Mouse (Mus musculus) yolk sac, embryonic 10.5 days (tissue): ENCODE measurements around the gene Furin.
"Not testable (repeated sequence)": the region's sequence is repeated elsewhere in the genome, so short reads cannot be mapped to it uniquely, and the experiment has no call there.

ENCODE experiments used
- DNase-seq: peaks from one replicate; pipeline ENCODE4 v3.0.0-alpha.2; 2017; ENCODE audit warnings: low spot score

Gene Furin

DNA sequence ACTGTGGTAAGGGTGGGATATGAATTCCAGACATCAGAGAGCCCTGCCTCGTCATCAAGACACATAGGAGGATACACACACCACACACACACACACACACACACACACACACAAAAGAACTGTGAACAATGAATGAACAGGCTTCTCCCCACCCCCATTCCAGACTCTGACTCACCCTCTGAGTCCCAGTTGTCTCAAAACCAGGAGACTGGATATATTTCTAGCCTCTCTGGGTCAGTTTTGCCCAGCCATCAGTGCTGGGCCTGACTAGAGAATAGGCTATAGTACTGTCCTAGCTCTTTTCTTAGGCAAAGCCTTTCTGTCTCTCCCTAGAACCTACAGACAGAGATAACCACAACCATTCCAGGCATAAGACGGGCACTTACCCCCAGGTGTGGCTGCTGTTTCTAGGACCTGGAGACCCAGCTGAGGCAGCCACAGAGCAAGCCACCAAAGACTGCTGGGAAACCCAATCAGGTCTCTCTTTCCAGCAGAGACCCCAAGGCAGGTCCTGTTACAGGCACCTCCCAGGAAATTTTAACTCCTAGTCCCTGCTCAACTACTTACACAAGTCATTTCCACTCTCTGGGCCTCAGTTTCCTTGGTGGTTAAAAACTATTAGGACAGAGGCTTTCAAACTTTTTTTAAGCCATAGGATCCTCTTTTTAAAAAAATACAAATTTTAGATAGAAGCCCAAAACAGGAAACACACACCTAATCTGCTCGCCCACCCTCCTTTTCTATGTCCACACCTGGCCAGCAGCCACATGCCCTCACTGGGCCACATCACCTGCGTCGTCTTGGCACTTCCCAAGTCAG, 4.0 kb downstream of the Furin start:
- peak; percentile 40 for DNase-seq

DNA sequence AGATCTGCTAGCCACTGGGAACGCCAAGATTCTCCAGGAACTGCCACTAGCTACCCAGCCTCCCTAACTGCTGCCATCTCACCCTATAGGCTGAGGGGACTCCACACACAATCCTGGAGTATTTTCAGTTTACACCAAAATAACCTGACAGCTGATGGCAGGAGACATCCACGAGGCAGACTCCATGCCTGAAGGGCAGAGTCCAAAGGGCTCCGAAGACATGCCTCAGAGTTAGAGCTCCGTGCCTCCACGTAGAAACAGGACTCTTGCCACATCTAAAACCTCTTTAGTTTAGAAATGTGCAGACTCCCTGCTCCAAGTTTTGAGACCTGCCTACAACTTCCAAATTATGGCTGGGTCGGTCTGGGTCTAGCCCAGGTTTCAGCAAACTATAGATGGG, 4.7 kb downstream of the Furin start:
- peak; percentile 64 for DNase-seq

DNA sequence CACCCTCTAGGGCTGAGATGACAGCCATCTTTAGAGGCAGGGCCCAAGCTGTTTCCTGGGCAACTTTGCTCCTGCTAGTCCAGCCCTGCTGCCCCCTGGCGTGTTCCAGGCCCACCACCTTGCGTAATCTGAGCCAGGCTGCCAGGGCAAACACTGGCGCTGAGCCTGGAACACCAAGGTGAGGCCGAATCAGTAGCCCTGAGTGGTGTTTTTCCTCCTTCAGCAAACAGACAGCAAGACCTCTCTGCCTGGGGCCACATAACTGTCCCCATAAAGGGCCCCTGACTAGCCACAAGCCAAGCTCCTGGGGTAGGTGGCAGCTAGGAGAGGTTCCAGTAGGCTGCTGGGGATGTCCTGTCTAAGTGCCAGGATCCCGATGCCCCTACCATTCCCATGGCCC, 5.1 kb downstream of the Furin start:
- no peak for DNase-seq

DNA sequence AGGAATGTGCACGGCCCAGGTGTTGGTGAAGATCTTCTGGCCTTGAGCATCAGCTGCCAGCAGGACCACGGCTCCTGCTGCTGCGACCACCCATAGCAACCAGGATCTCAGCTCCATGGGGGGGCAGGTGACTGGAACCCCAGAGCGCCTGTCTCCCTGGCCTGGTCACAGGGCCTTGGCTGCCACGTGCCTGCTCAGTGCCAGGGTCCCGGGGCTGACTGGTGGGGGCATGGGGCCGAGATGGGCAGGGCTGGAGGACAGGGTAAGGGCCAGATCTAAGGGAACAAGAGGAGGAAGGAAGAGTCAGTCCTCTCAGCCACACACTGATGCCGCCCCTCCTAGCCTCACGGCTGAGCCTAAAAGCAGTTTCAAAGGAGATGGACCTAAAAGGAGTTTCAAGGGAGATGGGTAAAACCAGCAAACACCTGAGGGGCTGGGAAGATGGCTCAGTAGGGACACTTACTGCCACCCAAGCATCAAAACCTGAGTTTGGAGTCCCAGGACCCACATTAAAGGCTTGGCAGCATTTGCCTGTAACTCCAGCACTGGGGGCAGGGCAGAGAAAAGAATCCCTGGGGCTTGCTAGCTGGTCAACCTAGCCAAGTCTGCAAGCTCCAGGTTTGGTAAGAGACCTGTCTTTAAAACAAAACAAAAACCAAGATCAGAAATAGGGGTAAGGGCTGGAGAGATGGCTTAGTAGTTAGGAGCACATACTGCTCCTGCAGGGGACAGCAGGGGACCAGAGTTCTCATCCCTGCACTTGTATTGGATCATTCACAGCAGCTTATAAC, 6.4 kb downstream of the Furin start:
- no peak for DNase-seq

DNA sequence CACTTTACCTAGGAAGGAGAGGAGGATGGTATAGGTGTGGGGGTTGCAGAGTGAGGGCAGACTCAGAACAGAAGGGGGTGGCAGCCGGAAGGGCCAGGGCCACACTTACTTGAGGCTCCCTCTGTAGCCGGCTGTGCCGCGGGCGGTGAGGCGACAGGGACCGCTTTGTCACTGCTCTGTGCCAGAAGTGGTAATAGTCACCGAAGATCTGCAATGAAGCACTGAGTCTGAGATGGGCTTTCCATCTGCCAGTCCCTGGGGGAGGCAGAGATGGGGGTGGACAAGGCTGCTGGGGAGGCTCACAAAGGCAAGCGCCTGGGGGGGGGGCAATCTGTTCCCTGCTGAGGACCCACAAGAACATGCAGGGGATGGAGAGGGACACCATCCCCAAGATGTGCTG, 7.2 kb downstream of the Furin start:
- no peak for DNase-seq

DNA sequence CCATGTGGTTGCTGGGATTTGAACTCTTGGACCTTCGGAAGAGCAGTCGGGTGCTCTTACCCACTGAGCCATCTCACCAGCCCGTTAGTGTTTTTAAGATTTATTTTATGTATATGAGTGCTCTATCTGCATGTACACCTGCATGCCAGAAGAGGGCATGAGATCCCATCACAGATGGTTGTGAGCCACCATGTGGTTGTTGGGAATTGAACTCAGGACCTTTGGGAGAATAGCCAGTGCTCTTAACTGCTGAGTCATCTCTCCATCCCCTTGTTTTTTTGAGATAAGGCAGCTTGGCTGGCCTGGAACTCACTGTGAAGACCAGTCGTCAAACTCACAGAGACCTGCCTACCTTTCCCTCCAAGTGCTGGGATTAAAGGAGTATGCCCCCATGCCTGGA, 8.8 kb downstream of the Furin start:
- not testable (repeated sequence) for DNase-seq

DNA sequence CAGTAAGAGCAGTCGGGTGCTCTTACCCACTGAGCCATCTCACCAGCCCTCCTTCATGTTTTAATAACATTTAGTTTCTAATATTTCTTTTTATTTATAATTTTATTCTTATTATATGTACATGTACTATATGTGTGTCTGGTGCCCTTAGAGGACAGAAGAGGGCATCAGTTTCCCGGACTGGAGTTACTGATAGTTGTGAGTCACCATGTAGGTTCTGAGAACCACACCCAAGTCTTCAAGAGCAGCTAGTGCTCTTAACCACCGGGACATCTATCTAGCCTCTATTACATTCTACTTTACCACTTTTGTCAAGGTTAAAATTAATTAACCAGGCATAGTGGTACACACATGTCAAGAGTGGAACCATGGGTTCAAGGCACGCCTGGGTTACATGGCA, 10.6 kb downstream of the Furin start:
- no peak for DNase-seq

DNA sequence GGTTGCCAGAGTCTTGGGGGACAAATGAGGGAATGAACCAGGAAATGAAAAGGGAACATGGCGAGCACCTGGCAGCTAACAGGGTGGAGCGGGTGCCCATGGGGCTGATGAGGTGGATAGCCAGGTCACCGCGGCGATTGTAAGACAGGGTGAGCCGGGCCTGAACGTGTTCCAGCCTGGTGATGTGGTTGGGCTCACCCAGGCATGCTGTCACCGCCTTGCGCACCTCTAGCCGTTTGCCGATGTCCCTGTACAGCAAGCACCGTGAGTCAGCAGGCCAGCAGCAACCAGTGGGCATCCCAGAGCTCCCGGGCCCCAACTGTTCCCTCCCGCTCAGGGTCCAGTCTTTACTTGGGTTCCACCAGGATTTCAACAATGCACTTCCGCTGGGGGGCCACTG, 13.1 kb downstream of the Furin start:
- DNase-seq, result no peak

DNA sequence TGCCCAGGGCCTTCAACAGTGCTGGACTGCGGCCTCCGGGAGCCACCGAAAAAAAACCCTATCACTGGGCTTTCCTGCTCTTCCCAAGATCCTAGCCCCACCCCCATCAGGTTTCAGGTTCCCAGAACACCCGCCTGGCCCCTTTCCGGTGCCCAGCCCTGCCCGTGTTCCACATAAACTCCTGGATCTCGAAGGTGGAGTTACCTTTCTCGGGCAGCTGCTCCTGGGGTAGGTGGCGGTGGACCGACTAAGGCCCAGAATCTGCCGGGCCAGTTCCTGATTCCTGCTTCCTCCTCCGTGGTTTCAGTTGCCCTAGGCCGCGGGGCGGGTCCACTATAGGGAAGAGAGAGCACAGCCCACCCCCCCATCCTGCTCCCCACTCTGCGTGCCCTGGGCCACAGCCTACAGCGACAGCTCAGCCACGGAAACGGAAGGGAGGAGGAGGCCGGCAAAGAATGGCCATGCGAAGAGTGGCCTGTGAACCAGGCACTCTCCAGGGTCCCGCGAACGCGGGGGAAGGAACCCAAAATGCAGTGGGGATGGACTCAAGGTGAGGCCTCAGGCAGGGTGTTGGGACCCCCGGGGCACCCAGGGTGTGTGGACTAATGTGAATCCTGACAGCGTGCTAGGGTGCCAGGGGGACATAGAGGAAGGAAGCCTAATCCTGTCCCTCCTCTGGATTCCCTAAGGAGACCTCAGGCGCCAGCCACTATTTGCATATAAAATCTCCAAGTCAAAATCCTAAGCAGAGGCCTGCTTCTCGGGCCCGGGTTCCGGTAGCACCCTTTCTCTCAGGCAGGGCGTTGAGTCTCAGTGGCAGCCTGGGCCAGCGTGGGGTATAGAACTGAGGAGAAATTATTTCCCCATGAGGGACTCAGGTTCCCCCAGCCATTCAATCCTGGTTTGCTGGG, 17.3 kb downstream of the Furin start, which contains the start of gene Fes:
Gene Fes, minus strand, starts transcription at position 314 of the 911 bp plus-strand sequence.
- DNase-seq, result peak; percentile 33

DNA sequence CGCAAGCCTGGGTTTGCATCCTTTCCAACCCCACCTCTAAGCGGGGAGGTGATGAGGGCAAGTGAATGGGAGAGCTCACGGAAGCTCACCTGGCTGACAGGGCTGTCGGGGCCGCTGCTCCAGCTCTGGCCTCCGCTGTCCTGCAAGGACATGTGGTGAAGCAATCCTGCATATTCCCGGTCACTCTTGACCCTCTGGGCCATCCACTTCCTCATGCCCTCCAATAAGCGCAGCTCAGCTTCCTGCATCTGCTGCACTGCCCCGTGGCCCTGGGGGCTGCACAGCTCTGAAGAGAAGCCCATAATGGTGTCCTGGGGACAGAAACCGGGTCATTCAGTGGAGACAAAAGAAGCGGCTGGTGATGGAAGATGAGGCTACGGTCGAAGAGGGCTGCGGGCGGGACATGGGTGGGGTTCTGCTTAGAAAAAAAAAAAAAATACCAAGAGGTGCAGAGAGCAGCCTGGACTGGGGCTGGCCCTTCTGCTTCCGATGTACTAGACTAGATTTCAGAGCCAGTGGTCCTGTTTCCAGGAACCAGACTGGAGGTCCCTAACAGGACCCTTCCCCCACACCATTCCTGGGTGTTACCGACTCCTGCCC, 18.1 kb downstream of the Furin start:
- peak; percentile 7 for DNase-seq

DNA sequence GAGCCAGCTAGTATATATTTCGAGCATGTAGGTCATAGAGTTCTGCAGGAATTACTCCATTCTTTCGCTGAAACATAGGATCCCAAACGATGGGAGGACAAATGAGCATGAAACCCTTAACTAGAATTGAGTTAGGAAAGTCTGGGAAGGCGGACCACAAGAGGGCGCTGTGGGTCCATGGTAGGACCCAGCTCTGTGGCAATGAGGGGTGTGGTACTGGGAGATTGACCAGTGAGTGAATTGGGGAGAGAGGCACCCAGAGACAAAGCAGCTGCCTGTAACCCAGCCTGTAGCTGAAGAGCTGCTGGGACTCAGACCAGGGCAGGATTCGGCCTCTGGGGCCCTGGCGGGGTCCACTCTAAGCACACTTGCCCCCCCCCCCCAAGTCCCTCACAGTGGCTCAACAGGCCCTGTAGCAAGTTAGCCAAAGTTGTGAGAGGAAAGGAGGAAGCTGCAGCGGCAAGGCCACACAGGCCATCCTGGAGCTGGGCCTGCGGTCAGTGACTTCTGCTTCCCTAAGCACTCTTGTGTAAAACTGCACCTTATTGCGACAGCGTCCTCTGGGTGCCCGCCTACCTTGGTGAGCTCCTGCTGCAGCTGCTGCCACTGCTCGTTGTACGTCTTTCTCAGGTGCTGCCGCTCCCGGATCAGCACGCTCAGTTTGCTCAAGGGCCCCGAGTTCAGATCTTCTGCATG, 18.9 kb downstream of the Furin start:
- DNase-seq, result peak; percentile 80

DNA sequence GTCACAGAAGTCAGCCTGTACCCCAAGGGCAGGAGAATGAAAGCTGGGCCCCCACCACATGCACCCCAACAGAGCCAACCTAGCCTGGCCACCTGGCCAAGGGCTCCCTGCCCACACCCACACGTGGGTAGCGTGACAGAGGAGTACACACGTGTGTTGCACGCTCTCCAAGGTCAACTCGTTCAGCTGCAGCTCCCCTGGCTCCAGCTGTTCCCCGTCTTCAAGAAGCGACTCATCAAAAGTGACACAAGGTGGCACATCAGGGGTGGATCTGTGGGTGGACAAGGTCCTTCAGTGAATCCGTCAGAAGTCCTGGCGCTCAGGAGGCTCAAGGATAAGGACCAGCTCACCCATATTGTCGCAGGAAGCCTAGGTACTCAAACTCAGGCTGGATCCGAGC, 22.3 kb downstream of the Furin start:
- no peak for DNase-seq

DNA sequence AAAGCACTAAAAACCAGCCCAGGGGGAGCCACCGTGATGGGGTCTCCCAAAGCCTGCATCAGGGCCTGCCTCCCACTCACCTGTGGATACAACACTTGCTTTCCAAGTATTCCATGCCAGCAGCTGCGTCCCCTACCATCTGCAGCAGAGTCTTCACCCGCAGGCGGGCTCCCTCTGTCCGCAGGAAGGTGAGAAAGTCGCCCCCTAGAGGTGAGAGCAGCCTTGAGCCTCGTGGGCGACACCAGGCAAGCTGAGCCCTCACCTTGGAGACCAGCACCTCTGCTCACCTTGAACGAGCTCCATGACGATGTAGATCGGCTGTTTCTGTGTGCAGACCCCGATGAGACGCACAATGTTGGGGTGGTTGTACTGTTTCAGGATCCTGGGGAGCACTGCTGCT, 25.7 kb downstream of the Furin start:
- DNase-seq, result no peak

DNA sequence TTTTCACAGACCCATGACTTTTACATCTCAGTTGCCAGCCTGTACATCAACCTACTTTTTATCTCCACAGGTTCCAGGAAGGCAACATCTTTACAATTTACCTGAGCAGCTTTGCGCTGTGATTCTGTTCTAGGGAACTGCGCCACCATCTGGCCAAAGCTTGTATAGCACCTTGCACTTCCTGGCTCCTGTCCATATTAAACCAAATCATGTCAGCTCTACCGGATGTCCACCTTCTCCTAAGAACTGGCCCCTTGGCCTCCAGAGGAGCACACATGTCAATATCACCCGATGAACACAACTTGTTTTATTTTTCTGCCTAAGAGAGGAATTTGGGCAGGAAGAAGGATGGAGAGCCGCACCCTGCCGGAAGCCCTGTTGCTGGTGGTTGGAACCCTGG, 27.8 kb downstream of the Furin start:
- peak; percentile 27 for DNase-seq

DNA sequence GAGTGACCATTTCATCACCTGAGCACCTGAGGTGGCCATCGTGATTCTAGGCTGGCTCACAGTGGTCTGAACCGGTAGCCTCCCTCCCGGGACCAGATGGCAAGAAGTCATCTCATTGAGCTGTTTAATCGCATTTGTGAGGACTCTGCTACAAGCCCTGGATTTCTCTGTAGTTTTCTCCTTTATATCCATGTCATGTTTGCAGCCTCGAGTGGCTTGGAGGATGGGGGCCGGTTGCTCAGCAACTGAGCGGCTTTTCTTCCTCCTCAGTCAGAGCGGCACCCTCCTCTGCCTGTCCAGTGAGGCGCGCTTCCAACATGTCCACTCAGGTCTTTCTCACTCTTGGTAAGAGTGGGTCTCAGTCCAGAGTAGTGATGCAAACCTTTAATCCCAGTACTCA, 29.0 kb downstream of the Furin start:
- DNase-seq, result no peak

DNA sequence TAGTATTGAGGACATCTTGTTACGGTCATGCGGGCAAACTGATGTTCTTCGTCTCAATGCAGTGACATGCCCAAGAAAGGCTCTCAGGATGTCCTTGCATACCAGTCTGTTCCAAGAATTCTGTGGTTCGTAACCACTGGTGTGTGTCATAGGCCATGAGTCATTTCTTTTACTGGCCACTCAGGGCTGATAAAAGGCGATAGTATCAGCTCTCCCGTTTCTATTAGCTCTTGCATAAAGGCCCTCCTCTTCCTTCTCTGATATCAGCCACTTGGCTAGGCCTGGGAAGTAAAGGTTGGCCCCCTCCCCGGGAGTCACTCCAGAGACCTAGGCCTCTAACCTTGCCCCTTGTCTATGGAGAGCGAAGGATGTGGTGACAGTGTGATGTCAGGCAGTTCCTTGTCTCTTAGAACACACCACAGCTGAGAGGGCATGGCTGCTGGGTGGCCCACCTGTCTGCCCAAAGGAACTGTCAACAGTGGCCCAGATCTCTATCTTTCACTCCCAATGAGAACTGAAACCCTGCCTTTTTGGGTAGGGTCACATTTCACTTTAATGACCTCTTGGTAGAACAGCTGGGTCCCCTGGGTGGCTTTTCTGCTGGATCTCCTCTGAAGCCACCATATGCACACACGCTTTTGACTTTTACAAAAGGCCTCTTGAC, 29.7 kb downstream of the Furin start:
- DNase-seq, result no peak

DNA sequence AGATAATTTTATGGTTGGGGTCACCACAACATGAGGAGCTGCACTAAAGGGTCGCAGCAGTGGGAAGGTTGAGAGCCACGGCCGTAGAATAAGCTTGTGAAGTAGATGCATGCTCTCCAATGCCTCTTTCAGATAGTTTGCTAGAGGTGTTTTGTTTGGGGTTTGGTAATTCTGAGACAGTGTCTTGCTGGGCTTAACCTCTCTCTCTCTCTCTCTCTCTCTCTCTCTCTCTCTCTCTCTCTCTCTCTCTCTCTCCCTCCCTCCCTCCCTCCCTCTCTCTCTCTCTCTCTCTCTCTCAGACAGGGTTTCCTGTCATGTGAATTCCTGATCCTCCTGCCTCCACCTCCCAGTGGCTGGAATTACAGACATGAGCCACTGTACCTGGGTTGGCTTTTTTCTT, 30.5 kb downstream of the Furin start:
- DNase-seq, result no peak

DNA sequence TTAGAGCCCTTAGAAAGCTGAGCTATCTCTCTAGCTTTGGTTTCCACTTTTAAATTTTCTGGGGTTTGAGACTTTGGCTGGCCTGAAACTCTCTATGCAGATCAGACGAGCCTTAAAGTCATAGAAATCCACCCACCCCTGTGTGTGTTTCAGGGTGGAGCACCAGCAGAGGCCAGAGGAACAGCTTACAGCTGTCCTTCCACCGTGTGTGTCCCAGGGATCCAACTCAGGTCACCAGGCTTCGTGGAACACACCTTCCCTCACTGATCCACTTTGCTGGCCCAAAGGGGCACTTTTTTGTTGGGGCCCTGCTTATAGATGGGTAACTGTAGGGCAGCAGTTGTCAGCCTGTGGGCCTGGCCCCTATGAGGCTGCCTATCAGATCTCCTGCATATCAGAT, 31.0 kb downstream of the Furin start:
- DNase-seq, result no peak

DNA sequence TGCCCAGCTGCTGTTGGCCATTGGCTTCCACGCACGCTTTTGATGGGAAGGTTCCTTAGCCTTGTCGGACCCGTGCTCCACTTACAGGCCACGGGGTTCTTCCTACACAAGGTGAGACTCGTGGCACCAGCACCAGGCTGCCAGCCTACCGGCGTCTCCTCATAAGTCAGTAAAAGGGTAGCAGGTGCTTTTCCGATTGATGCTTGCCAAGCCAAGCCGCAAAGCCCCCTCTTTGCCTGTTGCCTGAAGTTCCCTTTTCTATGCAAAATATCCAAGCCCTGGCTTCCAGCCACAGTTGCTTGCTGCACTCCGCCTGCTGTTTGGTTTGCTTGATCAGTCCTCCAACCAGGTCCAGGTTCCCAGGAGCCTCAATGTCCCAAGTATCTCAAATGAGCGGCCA, 31.4 kb downstream of the Furin start:
- DNase-seq, result no peak

DNA sequence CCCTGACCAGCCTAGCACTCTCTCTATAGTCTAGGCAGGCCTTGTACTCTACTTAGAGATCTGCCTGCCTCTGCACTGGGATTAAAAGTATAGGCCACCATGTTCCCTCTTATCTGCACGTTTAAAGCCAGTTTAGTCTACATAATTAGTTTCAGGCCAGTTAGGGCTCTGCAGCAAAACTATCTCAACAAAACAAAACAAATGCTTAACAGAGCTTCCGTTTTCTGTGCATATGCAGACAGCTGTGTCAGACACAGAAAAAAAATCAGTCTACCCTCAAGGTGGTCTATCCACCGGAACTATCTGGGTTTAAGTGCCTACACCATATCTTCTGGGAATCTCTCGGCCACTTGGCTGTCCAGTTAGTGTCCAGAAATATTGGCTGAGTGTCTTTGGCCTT, 31.9 kb downstream of the Furin start:
- no peak for DNase-seq

DNA sequence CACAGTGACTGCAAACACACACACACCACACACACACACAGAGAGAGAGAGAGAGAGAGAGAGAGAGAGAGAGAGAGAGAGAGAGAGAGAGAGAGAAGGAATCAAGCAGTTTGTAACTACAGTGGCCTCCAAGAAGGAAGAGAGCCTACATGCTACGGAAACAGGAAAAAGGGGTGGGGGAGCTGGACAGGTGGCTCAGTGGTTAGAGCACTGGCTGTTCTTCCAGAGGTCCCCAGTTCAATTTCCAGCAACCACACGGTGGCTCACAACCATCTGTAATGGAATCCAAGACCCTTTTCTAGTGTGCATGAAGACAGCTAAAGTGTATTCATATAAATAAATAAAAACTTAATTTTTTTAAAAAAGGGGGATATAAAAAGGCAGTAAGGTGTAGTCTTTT, 32.6 kb downstream of the Furin start:
- no peak for DNase-seq
